Mouse (Mus musculus) adrenal gland, postnatal 25 days (tissue): ENCODE measurements around the gene Ccnt2. TPM values are rescaled to one million over a fixed set of nuclear protein-coding genes. Genes with fewer than 3 reads are reported as not detected.

Experiments
- DNase-seq: peaks from one replicate; pipeline ENCODE4 v3.0.0; 2021; ENCODE audit warnings: mixed read lengths
- total RNA-seq: library from RNA; stranded (reverse); gene quantifications from 2 replicates; pipeline ENCODE4 v1.2.3, GENCODE M21; 2021

Ccnt2 gene
- total RNA-seq, 1 experiment from 2014 or later, result 56.7 TPM

GRCm38 (mm10) chr1:127793459-127793858 is 19.5 kb downstream of the Ccnt2 start:
- no peak for DNase-seq

- DNase-seq, result no peak
Measured at GRCm38 (mm10) chr1:127795087-127795769, 21.3 kb downstream of the Ccnt2 start.

GRCm38 (mm10) chr1:127796341-127796740 is 22.4 kb downstream of the Ccnt2 start:
- DNase-seq, result no peak

GRCm38 (mm10) chr1:127796752-127797151 is 22.8 kb downstream of the Ccnt2 start:
- DNase-seq, result no peak

GRCm38 (mm10) chr1:127802916-127803315 is 29.0 kb downstream of the Ccnt2 start:
- DNase-seq, result no peak

GRCm38 (mm10) chr1:127808671-127809070 is 34.7 kb downstream of the Ccnt2 start:
- no peak for DNase-seq

GRCm38 (mm10) chr1:127812929-127813328 is 39.0 kb downstream of the Ccnt2 start:
- DNase-seq, result no peak

GRCm38 (mm10) chr1:127816381-127816780 is 42.4 kb downstream of the Ccnt2 start:
- DNase-seq, result no peak

GRCm38 (mm10) chr1:127827325-127827724 is 53.4 kb downstream of the Ccnt2 start:
- DNase-seq, result no peak

GRCm38 (mm10) chr1:127830215-127830921 is 56.4 kb downstream of the Ccnt2 start:
- DNase-seq, result no peak

GRCm38 (mm10) chr1:127833714-127834113 is 59.8 kb downstream of the Ccnt2 start:
- no peak for DNase-seq

GRCm38 (mm10) chr1:127834202-127834601 is 60.2 kb downstream of the Ccnt2 start:
- DNase-seq, result no peak

- no peak for DNase-seq
Measured at GRCm38 (mm10) chr1:127836619-127837018, 62.7 kb downstream of the Ccnt2 start.

- DNase-seq, result no peak
Measured at GRCm38 (mm10) chr1:127838602-127839001, 64.6 kb downstream of the Ccnt2 start.

GRCm38 (mm10) chr1:127845472-127845871 is 71.5 kb downstream of the Ccnt2 start:
- no peak for DNase-seq

- DNase-seq, result peak; percentile 40
Measured at GRCm38 (mm10) chr1:127850075-127850610, 76.2 kb downstream of the Ccnt2 start.

- no peak for DNase-seq
Measured at GRCm38 (mm10) chr1:127854486-127855222, 80.7 kb downstream of the Ccnt2 start, which contains the start of gene Map3k19. TSS of gene Map3k19 (minus strand) at chr1:127855031.

Other genes starting within 250 kb of the Ccnt2 start
- not detected in 2 replicates for gene Tmem163, start 94.6 kb upstream of the Ccnt2 start, total RNA-seq
- gene Acmsd, start 44.8 kb upstream of the Ccnt2 start, total RNA-seq, result not detected in 2 replicates
- 0.15 TPM in 1 of 2 replicates, not detected in the other for gene Map3k19, start 80.9 kb downstream of the Ccnt2 start, total RNA-seq
- 53.7 and 53.8 TPM in 2 replicates for gene Rab3gap1, start 94.6 kb downstream of the Ccnt2 start, total RNA-seq